Comparison of ENCODE assay signal across 16 mouse cellular contexts in genomic region chr2:155335231-155335630, GRCm38 (mm10).
"Had no signal": no experiment of that assay in that cellular context is flagged by ENCODE, and none has a peak within 500 bp of the region (broad histone marks: within the 10 kb centered on the region; RNA-seq: fewer than 3 reads in every experiment).

No protein-coding gene starts in this region.

- H3K27ac ChIP-seq: kidney, embryonic 15.5 days; limb, embryonic 13.5 days; liver, embryonic 14.5 days; macrophage; midbrain, embryonic 13.5 days; neural tube, embryonic 13.5 days had no signal

- H3K4me1 ChIP-seq: kidney, embryonic 15.5 days; limb, embryonic 13.5 days; midbrain, embryonic 13.5 days; neural tube, embryonic 13.5 days had no signal

- H3K9me3 ChIP-seq: kidney, embryonic 15.5 days; limb, embryonic 13.5 days; midbrain, embryonic 13.5 days; neural tube, embryonic 13.5 days had no signal

- H3K27me3 ChIP-seq: kidney, embryonic 15.5 days; limb, embryonic 13.5 days; midbrain, embryonic 13.5 days; neural tube, embryonic 13.5 days had no signal

- H3K4me3 ChIP-seq: kidney, embryonic 15.5 days; limb, embryonic 13.5 days; midbrain, embryonic 13.5 days; myocyte; neural tube, embryonic 13.5 days had no signal

- DNase-seq: kidney, postnatal 10 days; kidney, postnatal 36 days; left cerebral cortex, postnatal 4 days; liver; liver, postnatal 0 days; lung, embryonic 14.5 days; retina, postnatal 1 day; thymus, adult 18-20 months; thymus, postnatal 36 days had no signal
